Mouse (Mus musculus) neural tube, embryonic 13.5 days (tissue): Measurements from ENCODE around the gene Scgb1b19. TPM values are rescaled to one million over a fixed set of nuclear protein-coding genes. Genes with fewer than 3 reads are reported as not detected.
"Not testable (repeated sequence)": the region's sequence is repeated elsewhere in the genome, so short reads cannot be mapped to it uniquely, and the experiment has no call there.

Experiments used
- ATAC-seq: fragments of 200-750 bp; cut with Nextera tagmentation; 2 replicates; pipeline ENCODE4 v1.8.0; 2017; ENCODE audit warnings: low read depth, mild to moderate bottlenecking, moderate TSS enrichment, moderate library complexity
- H3K27ac ChIP-seq: fragments of 300-500 bp; sonication (generic); replicated peaks from 2 replicates; pipeline ENCODE4 v1.5.1; 2015; ENCODE audit warnings: moderate library complexity, mild to moderate bottlenecking, inconsistent platforms
- H3K27me3 ChIP-seq: fragments of 300-500 bp; sonication (generic); 2 replicates; pipeline ENCODE4 v1.6.1; 2015; ENCODE audit warnings: mild to moderate bottlenecking, inconsistent platforms
- H3K36me3 ChIP-seq: fragments of 300-500 bp; sonication (generic); 2 replicates; pipeline ENCODE4 v1.6.1; 2015; ENCODE audit warnings: mild to moderate bottlenecking, inconsistent platforms
- H3K4me1 ChIP-seq: fragments of 300-500 bp; sonication (generic); replicated peaks from 2 replicates; pipeline ENCODE4 v1.6.1; 2015; ENCODE audit warnings: inconsistent platforms
- H3K4me2 ChIP-seq: fragments of 300-500 bp; sonication (generic); 2 replicates; pipeline ENCODE4 v1.6.1; 2015; ENCODE audit warnings: inconsistent platforms, mild to moderate bottlenecking, moderate library complexity
- H3K4me3 ChIP-seq: fragments of 300-500 bp; sonication (generic); 2 replicates; pipeline ENCODE4 v1.5.1; 2015; ENCODE audit warnings: mild to moderate bottlenecking, inconsistent platforms
- H3K9ac ChIP-seq: fragments of 300-500 bp; sonication (generic); 2 replicates; pipeline ENCODE4 v1.6.1; 2015; ENCODE audit warnings: moderate library complexity, mild to moderate bottlenecking, inconsistent platforms
- H3K9me3 ChIP-seq: fragments of 300-500 bp; sonication (generic); 2 replicates; pipeline ENCODE4 v1.6.1; 2016; ENCODE audit warnings: inconsistent platforms
- WGBS: fragments of 180-500 bp; shearing (Covaris S2); methylation state at CpG from one replicate; pipeline ENCODE4 v1.1.7; 2015; 5-methylcytosine and 5-hydroxymethylcytosine counted together
- polyA plus RNA-seq: library from polyadenylated mRNA; unstranded; fragments of >200 nt; fragmentation: Nextera tagmentation; extraction: Ambion mirVana; gene quantifications from 2 replicates; pipeline ENCODE4 v1.2.1, GENCODE M21; 2015

The Scgb1b19 gene
- polyA plus RNA-seq, result not detected in 2 replicates

- H3K4me3 ChIP-seq, H3K27ac ChIP-seq, H3K9me3 ChIP-seq, H3K27me3 ChIP-seq, H3K4me2 ChIP-seq, H3K4me1 ChIP-seq, H3K9ac ChIP-seq, ATAC-seq, H3K36me3 ChIP-seq: not testable (repeated sequence)
- 67% methylated on average over 3 of the region's 3 CpGs for WGBS
Measured at GRCm38 (mm10) chr7:33286991-33287390, at the start of gene Scgb1b19. TSS of gene Scgb1b19 (plus strand) at chr7:33287291.

GRCm38 (mm10) chr7:33280238-33280637 is 6.9 kb upstream of the Scgb1b19 start, which contains the start of gene Scgb2b19:
TSS of gene Scgb2b19 (minus strand) at chr7:33280338.
- not testable (repeated sequence) for H3K9ac ChIP-seq

More at GRCm38 (mm10) chr7:33280238-33280637, 6.9 kb upstream of the Scgb1b19 start, which contains the start of gene Scgb2b19:
- not testable (repeated sequence) for H3K27ac ChIP-seq, H3K36me3 ChIP-seq, ATAC-seq, H3K4me3 ChIP-seq, H3K9me3 ChIP-seq, H3K4me1 ChIP-seq, H3K4me2 ChIP-seq, H3K27me3 ChIP-seq

Other genes starting within 250 kb of the Scgb1b19 start
- gene Scgb2b17, start 230.7 kb upstream of the Scgb1b19 start, polyA plus RNA-seq, result not detected in 2 replicates
- not detected in 2 replicates for gene Scgb1b17, start 223.8 kb upstream of the Scgb1b19 start, polyA plus RNA-seq
- not detected in 2 replicates for gene Scgb2b18, start 113.4 kb upstream of the Scgb1b19 start, polyA plus RNA-seq
- not detected in 2 replicates for gene Scgb1b18, start 101.7 kb upstream of the Scgb1b19 start, polyA plus RNA-seq
- not detected in 2 replicates for gene Scgb2b19, start 7.0 kb upstream of the Scgb1b19 start, polyA plus RNA-seq
- gene Scgb2b20, start 79.0 kb downstream of the Scgb1b19 start, polyA plus RNA-seq, result not detected in 2 replicates
- not detected in 2 replicates for gene Scgb1b20, start 85.9 kb downstream of the Scgb1b19 start, polyA plus RNA-seq
- not detected in 2 replicates for gene Scgb2b21, start 233.2 kb downstream of the Scgb1b19 start, polyA plus RNA-seq